Mouse (Mus musculus) 416B (cell line): ENCODE measurements around the gene Phf11b.
"Not testable (repeated sequence)": the region's sequence is repeated elsewhere in the genome, so short reads cannot be mapped to it uniquely, and the experiment has no call there.

Source experiments
- DNase-seq: peaks from one replicate; pipeline ENCODE4 v3.0.0; 2011; ENCODE audit warnings: low read depth

The Phf11b gene

DNA sequence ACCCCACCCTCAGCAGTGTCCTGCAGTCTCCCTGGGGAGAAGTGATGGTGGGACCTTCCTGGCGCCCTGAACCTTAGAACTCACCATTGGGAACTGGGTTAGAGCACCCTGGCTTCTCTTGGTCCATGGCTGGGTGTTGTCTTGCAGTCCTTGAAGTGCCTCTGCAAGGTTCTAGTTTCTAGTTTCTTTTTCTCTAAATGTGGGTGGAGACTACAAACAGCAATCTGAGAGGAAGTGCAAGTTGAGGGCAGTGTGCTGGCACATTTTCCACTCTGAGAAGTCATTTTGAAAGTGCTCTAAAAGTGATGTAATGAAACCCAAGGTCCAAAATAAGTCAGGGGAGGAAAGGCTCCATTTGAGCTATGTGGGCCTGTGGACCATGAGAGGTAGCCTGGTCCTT is at the start of gene Phf11b:
Gene Phf11b, minus strand, starts transcription at position 163 of the 400 bp plus-strand sequence.
- DNase-seq: peak; percentile 23

DNA sequence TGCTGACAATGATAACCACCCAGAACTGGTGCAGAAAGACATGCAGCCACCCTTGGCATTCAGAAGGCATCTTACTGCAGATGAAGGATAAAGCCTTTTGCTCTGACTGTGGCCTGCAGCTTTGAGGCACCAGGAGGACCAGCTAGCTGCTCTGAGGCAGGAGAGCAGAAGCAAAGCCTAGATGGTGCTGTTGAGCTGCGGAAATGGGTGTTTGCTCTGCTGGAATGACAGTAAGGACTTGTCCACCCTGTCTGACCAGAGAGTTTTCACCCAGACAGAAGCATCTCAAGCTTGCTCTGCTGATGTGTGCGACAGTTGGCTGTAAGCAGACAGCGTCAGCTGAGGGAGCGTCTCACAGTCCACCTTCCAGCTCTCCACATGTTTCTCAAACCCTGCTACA is 49.0 kb upstream of the Phf11b start:
- not testable (repeated sequence) for DNase-seq

DNA sequence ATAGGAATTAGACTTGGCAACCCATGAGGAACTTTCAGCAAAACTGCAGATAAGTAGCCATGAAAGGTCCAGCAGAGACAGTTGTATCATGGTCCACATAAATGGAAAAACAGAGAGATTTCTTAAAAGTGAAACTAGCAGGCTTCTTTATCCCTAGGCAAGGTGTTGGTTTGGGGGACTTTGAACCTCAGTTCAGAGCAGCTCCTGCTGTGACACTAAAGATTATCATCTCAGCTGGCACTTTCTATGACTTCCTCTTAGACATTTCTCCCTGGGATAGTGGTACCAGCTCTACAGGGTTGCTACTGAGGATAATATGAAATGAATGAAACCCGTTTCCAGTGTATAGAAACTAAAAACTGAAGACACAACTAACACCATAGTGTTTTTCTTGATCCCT is 48.4 kb upstream of the Phf11b start:
- DNase-seq: no peak

DNA sequence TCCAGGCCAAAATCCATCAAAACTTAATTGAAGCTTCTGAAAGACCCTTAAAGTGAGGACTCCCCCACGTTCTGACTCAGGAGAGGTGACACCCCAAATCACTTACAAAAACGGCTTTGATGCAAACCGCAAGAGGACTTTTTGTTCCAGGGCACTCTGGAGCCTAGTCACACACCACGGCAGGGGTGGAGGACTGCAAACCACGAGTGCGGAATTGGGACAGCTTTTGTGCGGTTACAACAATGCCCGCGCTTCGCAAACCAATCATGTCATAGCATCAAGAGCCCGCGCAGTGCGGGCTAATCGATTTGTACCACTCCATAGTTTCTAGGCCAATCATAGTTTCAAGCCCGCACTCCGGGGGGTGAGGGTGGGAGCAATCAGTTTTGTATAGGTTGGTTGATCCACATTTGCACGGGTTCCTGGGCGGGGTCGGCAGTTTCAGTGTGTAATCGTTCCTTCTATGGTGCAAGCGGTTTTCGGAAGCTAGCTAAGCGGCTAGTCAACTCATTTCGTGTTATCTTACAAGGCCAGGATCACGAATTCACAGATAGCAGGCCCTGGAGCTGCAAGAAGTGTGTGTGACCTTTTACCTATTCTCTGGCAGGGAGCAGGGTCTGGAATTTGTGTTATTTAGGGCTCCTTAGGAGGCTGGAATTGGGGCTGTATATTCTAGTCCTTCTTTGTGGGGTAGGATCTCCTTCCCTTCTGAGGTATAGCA is 29.4 kb upstream of the Phf11b start:
- DNase-seq: no peak

DNA sequence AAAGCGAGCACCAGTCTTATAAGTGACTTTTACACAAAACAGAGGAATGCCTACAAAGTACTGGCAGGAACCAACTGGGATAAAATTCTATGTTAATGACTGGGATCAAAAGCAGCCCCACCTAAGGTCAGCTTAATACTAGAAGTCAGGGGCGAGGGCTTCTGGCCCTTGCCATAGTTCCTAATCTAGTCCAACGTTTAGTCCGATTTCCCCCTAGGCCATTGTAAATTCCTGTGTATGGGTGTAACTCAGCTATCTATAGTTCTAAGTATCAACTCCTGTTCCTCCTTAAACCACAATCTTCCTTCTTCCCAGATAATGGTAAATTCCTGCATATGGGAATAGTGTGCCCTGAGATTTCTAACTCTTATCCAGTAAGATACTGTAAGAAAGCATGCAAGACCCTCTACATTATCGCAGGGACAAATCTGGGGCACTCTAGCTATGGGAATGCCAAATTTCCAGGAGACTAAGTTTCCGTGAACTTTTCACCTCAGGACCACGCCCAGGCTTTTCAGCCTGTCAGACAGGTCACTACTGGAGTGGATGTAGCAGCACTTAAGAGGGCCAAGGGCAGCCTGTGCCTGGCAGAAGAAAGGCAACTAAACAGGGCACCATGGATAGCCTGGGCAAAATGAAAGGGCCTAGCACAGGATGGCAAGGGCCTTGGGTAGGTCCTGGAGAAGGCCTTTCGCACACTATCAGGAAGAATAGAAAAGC is 25.4 kb upstream of the Phf11b start:
- DNase-seq: no peak

GRCm38 (mm10) chr14:59365244-59365644 is 24.1 kb upstream of the Phf11b start, which contains the start of gene Phf11d:
TSS of gene Phf11d (minus strand) at chr14:59365470.
- no peak for DNase-seq

DNA sequence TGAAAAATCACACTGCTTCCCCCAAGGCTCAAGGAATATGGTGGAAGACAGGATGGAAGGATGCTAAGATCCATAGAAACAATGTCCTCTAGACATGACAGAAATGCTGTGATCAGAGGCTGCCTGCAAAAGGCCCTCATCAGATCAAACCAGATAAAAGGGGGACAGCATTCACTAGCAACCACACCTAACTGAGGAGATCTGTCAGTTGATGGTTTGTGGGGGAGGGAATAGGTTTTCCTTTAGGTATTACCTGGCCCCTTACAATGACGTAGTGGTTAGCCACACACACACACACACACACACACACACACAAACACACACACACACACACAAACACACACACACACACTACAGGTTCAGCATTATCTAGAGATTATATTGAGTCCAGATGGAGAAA is 1.6 kb downstream of the Phf11b start:
- DNase-seq: no peak

GRCm38 (mm10) chr14:59336056-59336455 is 5.1 kb downstream of the Phf11b start:
- not testable (repeated sequence) for DNase-seq

- DNase-seq: peak; percentile 37
Measured at GRCm38 (mm10) chr14:59330499-59330898, 10.7 kb downstream of the Phf11b start.

GRCm38 (mm10) chr14:59319970-59320369 is 21.2 kb downstream of the Phf11b start:
- DNase-seq: not testable (repeated sequence)

- not testable (repeated sequence) for DNase-seq
Measured at GRCm38 (mm10) chr14:59319036-59319435, 22.1 kb downstream of the Phf11b start.

DNA sequence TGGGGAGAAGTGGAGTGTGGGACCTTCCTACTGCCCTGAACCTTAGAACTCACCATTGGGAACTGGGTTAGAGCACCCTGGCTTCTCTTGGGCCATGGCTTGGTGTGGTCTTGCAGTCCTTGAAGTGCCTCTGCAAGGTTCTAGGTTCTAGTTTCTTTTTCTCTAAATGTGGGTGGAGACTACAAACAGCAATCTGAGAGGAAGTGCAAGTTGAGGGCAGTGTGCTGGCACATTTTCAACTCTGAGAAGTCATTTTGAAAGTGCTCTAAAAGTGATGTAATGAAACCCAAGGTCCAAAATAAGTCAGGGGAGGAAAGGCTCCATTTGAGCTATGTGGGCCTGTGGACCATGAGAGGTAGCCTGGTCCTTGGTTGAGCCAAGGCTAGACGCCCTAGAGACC is 43.8 kb downstream of the Phf11b start, which contains the start of gene Phf11a:
Gene Phf11a, minus strand, starts transcription at position 132 of the 400 bp plus-strand sequence.
- DNase-seq: peak; percentile 9

GRCm38 (mm10) chr14:59291769-59292168 is 49.4 kb downstream of the Phf11b start:
- not testable (repeated sequence) for DNase-seq

GRCm38 (mm10) chr14:59274961-59275360 is 66.2 kb downstream of the Phf11b start:
- DNase-seq: not testable (repeated sequence)
